Mouse (Mus musculus) limb, embryonic 10.5 days (tissue): ENCODE results near the gene Lgals7. TPM values are rescaled to one million over a fixed set of nuclear protein-coding genes. Genes with fewer than 3 reads are reported as not detected.

Experiments
- polyA plus RNA-seq: library from polyadenylated mRNA; unstranded; fragments of >200 nt; fragmentation: Nextera tagmentation; extraction: Ambion mirVana; gene quantifications from 2 replicates; pipeline ENCODE4 v1.2.1, GENCODE M21; 2016

Gene Lgals7
- polyA plus RNA-seq, 1 experiment from 2014 or later: 0.73 TPM

Other genes with a start within 250 kb of the Lgals7 start
- gene Acp7, start 232.5 kb upstream of the Lgals7 start, polyA plus RNA-seq: not detected in 2 replicates
- 4.7 and 6.3 TPM in 2 replicates for gene Fbxo27, start 171.0 kb upstream of the Lgals7 start, polyA plus RNA-seq
- gene Fbxo17, start 147.0 kb upstream of the Lgals7 start, polyA plus RNA-seq: 12.7 and 16.1 TPM in 2 replicates
- gene Mrps12, start 122.0 kb upstream of the Lgals7 start, polyA plus RNA-seq: 152 and 186 TPM in 2 replicates
- gene Sars2, start 121.9 kb upstream of the Lgals7 start, polyA plus RNA-seq: 43.9 and 46.4 TPM in 2 replicates
- gene Ccer2, start 107.7 kb upstream of the Lgals7 start, polyA plus RNA-seq: not detected in 2 replicates
- gene Sirt2, start 97.1 kb upstream of the Lgals7 start, polyA plus RNA-seq: 59.8 and 74.5 TPM in 2 replicates
- 50.5 and 63.1 TPM in 2 replicates for gene Nfkbib, start 96.3 kb upstream of the Lgals7 start, polyA plus RNA-seq
- gene Rinl, start 74.9 kb upstream of the Lgals7 start, polyA plus RNA-seq: 2.7 and 3.0 TPM in 2 replicates
- 335 and 336 TPM in 2 replicates for gene Hnrnpl, start 55.3 kb upstream of the Lgals7 start, polyA plus RNA-seq
- 69.1 and 90.7 TPM in 2 replicates for gene Ech1, start 38.6 kb upstream of the Lgals7 start, polyA plus RNA-seq
- gene Lgals4, start 30.0 kb upstream of the Lgals7 start, polyA plus RNA-seq: 2.7 and 4.1 TPM in 2 replicates
- 0.44 and 0.48 TPM in 2 replicates for gene Capn12, start 17.6 kb downstream of the Lgals7 start, polyA plus RNA-seq
- 253 and 285 TPM in 2 replicates for gene Actn4, start 98.5 kb downstream of the Lgals7 start, polyA plus RNA-seq
- gene Eif3k, start 118.0 kb downstream of the Lgals7 start, polyA plus RNA-seq: 446 and 467 TPM in 2 replicates
- 18.9 and 19.4 TPM in 2 replicates for gene Map4k1, start 118.2 kb downstream of the Lgals7 start, polyA plus RNA-seq